Mouse (Mus musculus) gastrocnemius, adult 18-20 months (tissue): ENCODE data around the gene Rnf111. TPM values are rescaled to one million over a fixed set of nuclear protein-coding genes. Genes with fewer than 3 reads are reported as not detected.
"Not testable (repeated sequence)": the region's sequence is repeated elsewhere in the genome, so short reads cannot be mapped to it uniquely, and the experiment has no call there.

Experiments used
- DNase-seq: peaks from one replicate; pipeline ENCODE4 v3.0.0; 2021; ENCODE audit warnings: low spot score
- total RNA-seq, 2 experiments: library from RNA; stranded (reverse); gene quantifications; 2 replicates each; pipeline ENCODE4 v1.2.3; 2021

Rnf111 gene
- total RNA-seq, 2 experiments from 2014 or later: 12.0 to 13.4 TPM

DNA sequence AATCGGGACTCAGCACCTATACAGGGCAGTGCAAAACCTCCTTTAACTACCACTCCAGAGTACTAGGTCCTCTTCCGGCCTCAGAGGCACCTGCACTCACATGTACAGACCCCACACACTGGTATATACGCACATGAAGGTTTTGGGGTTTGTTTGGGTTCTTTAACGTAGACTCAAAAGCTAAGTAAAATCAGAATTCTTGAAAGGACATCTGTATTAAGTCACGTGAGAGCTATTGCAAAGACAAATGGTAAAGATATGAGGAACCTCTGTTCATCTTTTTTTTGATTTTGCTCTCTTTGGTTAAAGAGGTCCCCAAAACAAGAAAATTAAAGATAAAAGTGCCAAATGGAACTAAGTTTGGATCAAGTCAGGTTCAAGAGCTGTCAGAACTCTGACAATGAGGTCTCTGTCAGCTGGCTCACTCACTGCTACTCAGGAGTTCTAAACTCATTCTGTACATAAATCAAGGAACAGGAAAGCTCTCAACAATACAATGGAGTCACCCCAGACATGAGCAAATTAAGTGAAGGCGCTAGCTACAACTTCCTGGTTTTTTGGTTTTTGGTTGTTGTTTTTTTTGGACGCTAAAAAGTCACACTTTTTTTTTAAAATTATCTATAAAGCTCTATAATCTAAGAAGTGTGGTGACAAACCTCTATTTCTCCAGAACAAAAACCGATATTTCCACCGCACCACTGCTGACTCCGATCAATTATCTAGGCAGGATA is 1.1 kb downstream of the Rnf111 start:
- no peak for DNase-seq

DNA sequence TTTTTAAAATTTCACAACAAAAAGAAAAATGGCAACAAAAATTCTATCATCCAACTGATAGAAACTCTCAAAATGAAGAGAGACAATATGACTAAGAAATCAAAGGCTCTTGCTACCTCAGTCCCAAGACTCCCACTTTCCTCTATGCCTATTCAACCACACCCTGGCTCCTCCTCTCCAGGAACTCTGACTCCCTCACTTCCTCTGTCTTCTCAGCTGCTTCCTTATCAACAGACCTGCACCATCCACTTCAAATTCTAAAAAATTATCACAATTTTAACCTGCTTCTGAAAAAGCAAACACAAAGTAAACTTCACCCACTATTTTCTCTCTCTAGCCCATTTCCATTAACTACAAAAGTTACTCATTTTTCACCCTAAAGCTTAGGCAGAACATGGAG is 6.5 kb downstream of the Rnf111 start:
- no peak for DNase-seq

DNA sequence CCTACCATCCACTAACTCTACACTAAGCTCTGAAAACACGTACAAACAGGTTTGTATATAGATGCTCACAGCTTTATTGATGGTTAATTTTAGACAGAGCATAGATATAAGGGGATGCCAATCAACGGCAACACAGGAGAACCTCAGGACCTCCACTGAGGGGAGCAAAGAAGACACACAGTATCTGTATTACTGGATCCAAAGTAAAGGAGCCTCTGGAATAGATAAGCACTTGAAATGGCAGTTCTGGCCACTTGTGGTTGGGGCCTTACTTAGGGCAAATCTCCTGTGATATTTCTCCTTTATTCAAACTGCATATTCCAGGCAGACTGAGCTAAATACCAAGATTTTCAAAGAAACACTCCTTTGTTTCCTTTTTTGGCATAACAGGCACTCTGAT is 10.5 kb downstream of the Rnf111 start:
- DNase-seq: no peak

DNA sequence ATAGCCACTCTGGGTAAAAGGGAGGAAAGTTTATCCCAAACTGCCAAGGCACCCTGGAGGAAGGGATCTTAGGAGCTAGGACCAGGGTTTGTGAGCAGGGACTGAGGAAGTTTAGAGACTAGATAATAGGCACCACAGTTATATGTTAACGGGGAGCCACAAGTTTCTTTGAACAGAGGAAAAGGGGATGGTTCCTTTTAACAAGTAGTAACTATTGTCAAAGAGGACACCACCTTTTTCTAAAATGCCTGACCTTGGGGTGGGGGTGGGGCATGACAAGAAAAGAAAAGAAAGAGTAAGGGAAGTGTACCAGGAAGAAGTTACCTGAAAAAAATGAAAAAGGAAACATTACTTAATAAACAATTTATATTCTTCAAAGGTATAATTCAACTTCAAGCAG is 12.3 kb downstream of the Rnf111 start:
- DNase-seq: no peak

DNA sequence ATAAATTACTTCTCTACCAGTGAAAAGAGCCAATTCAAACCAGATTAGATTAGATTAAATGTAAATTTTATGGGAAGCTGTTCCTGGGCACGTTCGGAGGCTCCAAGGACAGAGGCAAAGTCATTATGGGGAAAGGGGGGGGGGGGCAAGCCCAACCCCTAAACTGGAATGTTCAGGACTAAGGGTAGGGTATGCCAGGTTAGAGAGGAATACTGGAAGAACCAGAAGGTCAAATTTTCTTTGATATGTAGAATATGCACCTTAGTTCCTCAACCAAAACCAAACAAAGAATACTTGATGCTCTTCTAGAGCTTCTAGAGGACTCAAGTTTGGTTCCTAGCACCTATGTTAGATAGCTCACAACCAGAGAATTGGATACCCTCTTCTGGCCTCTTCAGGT is 16.1 kb downstream of the Rnf111 start:
- DNase-seq: no peak

DNA sequence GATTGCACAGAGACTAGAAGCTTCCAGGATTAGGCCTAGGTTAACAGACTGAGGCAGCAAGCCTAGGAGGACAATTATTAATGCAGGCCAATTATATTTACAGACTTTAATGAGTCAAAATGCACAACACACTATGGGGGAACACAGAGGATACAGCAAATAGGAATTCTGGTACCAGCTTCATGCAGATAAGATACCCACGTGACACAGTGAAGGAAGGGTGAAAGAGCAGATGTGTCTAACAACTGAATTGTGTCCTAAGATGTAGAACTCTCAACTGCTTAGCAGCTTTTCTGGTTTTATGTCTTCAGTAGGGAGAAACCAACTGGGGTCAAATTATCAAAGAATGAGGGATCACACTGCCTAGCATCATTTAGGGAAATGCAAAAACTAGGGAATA is 17.7 kb downstream of the Rnf111 start:
- no peak for DNase-seq

DNA sequence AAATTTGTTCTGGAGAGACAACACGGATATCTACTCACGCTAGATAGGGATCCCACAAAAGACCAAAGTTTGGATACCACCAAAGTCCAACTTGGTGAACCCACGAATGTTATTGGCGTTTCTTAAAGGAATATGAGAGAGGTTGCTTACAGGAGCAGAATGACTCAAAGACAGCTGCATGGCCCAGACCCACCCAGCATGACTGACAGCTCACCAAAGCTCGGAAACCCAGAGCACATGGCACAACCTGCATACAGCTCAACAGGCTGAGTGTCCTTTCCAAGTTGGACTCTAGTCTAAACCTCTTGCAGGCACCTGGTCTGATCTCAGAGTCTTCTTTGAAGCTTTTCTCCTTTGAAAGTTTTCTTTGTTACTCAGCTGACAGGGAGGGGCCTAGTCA is 20.0 kb downstream of the Rnf111 start:
- DNase-seq: no peak

DNA sequence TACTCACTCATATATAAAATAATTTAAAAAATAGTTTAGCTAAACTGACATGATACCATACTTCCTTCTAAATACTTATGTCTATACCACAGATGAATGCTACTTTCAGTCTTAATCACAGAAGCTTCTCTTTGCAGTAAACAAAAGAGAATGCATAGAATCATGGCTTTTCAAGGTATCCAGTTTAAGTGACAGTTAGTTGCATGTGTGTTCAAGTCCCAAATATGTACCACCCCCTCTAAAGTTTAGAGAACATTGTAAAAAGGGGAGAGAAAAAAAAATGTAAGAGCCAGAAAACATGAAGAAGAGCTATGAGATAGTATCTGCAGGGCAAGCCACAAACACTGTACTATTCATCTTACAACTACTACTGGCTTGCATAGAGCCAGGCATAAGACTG is 21.7 kb downstream of the Rnf111 start:
- DNase-seq: no peak

DNA sequence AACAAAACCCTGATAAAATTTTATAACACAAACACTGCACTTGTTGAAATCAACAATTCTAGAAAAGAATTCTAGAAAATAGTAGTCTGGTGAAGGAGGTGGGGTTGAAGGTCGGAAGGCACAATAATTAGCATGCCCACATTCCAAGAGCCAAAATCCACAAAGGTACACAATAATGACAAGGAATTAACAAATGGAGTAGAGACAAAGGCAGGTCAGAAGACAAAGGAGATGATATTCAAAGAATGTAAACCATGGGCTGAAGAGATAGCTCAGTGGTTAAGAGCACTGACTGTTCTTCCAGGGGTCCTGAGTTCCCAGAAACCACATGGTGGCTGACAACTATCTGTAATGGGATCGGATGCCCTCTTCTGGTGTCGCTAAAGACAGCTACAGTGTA is 26.3 kb downstream of the Rnf111 start:
- DNase-seq: no peak

DNA sequence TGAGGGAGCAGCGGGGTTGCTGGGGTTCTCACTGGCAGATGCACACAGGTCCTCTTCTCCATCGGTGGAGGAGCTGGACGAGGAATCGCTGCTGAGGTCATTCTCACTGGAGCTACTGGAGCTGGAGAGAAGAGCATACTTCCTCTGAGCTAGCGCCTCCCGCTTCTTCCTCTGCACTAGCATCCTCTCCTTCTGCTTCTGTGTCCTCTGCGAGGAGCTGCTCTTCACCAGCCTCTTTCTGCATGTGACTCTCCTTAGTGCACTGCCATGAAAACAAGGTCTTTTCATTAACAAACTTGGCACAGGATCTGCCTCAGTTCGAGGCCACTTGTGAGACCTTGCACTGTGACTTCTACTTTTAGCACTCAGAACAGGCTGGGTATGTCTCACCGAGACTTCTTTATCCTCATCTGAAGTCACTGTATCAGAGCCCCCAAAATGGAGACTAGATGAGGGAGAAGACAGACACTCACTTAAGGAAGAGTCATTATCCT is 27.7 kb downstream of the Rnf111 start:
- DNase-seq: no peak

DNA sequence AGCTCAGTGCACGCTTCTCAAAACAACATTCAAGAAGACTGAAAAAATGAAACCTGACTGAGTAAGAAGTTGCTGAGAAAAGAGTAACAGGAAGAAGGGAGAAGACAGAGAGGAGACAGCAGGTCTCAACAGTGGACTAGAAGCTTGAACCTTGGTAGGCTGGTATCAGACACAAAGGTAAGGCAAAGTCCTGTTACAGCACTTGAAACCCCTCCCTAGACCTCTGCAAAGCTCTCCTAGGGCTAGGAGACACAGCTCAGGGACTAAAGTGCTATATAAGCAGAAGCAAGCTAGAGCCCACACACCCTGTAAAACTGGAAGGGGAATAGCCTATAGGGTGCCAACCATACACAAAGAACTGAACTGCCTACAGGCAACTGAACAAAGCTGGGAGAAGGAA is 30.1 kb downstream of the Rnf111 start:
- no peak for DNase-seq

DNA sequence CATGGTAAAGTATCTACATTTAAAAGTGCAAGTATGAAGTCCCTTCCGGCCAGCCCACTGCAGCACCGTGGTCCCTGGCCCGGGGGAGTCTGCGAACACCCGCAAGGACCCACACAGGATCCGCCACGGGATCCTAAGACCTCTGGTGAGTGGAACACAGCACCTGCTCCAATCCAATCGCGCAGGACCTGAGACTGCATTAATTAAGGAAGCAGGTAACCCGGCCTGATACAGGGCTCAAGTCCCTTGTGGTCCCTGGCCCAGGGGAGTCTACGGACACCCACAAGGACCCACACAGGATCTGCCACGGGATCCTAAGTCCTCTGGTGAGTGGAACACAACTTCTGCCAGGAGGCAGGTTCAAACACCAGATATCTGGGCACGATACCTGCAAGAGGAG is 40.4 kb downstream of the Rnf111 start:
- not testable (repeated sequence) for DNase-seq

DNA sequence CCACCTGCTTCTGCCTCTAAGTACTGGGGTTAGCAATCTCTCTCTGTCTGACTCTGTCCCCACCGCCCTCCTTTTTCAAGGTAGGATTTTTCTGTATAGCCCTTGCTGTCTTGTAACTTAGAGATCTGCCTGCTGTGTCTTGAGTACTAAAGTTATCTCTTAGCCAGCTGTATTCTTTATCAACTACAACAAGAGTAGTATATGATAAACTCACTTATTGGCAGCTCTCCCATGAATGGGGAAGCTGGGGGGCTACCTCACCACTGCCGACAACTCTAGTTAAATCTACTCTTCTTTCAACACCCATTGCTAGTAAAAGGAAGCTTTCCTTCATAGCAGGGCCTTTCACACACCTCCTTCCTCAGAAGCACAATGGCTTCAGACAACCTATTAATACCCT is 51.2 kb downstream of the Rnf111 start:
- no peak for DNase-seq

DNA sequence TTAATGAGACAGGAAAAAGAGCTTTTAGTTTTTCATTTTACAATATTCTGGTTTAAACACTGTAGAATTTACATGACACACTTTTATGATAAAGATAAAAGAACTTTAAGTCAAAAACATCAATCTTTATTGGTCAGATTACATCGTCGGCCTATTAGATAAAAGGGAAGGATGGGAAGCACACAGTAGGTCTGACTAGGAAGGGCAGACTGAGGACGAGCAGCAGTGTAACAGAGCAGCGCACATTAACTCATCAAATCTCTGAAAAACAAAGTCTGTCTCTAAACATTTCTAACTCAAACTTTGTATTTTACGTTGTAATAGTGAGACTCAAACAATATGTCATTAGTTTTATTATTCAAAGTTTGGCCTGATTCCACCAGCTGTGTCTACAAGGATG is 54.5 kb downstream of the Rnf111 start:
- DNase-seq: no peak

DNA sequence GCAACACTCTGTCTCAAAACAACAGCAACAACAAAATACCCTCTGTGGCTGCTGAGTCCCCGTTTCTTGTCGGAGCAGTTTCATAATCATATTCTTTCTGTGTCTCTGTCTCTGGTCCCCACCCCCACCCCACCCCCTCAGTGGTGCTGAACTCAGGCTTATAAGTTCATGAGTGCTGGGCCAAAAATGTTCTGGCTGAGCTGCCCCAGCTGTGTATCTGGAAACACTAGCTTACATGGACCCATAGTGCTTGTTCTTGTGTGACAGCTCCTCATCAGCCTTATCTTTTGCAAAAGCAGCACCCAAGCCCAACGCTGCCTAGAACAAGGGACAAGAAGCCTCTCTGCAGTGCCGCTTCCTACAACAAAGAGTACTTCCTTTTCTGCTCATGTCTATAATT is 63.6 kb downstream of the Rnf111 start:
- DNase-seq: no peak

DNA sequence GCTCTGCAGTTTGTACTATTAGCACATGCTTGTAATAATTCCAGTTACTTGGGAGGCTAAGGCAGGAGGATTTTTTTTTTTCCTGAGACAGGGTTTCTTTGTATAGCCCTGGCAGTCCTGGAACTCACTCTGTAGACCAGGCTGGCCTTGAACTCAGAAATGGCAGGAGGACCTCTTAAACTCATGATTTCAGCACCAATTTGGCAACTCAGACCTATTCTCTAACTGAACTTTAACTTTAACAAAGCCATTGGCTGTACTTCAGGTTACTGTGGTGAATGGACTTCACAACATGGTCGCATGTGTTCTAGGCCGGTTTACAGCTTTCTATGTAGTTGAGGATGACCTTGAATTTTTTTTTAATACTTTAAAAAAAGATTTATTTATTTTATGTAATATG is 80.9 kb downstream of the Rnf111 start:
- no peak for DNase-seq

DNA sequence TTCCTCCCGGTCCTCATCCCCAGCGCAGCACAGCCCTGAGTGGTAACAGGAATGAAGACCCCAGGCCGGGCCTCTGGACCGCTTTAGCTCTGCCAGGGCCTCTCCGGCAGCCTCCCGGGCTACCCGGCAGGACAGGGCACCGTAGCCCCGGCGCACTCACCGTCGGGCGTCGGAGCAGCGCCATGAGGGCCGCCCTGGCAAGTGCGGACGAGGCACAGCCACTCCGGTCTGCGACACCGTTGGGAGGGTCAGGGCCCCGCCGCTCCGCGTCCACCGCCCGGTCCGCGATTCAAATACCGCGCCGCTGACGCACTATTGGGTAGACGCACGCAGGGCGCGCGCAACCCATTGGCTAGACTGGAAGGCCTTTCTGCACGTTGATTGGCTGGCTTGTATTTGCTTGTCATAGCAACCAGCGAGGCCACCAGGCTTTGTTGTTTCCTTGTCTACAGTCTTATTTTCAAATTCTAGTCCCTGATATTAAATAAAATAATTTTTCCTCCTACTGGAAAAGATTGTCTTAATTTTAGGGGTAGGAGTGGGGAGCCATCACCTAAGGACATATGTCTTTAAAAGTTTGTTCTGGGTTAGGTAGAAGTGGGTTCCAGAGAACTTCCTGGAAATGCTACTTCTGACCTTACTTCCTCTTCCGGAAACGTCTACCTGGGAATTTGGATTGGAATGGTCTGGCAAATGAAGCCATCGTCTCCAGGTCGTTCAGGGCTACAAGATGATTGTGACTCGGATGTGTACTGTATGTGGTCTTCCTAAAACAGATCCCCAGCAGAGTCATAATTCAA is 82.1 kb downstream of the Rnf111 start, which contains the start of gene Ccnb2:
Gene Ccnb2 (minus strand): TSS at position 291 of the 800 bp plus-strand sequence.
- peak; percentile 83 for DNase-seq

DNA sequence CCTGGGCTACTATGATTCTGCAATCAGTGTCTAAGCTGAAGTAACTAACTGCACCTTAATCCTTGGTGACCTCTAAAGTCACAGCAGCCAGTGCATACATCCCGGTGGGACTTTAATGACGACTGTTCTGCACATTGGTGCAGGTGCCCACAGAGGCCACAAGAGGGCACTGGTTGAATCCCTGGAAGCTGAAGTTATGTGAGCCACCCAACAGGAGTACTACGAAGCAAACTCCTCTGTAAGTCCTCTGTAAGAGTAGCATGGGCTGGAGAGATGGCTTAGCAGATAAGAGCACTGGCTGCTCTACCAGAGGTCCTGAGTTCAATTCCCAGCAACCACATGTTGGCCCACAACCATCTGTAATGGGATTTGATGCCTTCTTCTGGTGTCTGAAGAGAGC is 87.1 kb downstream of the Rnf111 start:
- no peak for DNase-seq

DNA sequence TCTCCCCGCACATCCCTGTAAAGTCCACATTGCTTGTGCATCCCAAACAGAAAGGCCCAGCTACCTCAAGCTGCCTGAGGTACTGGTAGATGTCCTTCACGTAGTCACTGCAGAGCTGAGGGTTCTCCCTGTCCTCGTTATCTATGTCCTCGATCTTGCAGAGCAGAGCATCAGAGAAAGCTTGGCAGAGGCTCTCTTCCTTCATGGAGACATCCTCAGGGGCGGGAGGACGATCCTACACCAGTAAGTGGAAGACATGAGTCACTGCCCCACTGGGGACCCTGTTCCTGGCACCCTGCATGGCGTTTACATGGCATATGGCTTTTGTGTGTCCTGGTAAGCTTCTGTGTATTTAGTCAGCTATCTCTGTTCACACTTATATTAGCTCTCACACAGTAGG is 90.5 kb downstream of the Rnf111 start:
- DNase-seq: no peak

DNA sequence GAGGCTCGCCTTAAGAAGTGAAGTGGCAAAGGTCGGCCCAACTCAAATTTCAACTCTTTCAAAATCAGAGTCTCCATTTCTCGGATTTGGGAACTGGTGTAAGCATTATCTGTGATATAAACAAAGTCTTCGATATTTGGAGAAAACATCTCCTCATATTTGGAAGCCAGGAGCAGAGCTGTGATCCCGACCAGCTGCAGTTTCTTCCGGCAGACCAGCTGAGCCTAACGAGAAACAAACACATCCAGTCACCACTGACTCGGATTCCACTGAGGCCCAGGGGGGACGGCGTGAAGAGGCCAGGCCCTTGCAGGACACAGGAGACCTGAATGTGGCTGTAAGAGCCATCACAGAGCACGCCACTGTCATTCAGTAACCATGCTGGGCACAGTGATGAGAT is 92.9 kb downstream of the Rnf111 start:
- DNase-seq: no peak

DNA sequence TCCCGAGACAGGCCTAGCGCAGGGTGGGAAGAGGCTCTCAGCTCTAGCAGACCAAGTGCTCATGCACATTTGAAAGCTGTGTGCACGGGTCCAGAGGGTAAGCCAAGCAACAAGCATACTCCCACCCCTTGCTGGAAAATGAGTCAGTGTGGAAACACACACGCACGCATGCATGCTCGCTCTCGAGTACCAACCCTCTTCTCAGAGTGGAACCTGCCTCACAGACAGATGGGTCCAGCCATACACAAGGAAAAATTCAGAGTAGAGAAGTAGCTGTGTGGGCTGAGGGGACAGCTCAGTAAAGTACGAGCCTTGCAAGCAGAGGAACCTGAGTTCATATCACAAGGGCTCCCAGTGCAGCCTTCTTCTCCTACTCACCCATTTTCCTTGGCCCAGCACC is 93.8 kb downstream of the Rnf111 start:
- DNase-seq: no peak

DNA sequence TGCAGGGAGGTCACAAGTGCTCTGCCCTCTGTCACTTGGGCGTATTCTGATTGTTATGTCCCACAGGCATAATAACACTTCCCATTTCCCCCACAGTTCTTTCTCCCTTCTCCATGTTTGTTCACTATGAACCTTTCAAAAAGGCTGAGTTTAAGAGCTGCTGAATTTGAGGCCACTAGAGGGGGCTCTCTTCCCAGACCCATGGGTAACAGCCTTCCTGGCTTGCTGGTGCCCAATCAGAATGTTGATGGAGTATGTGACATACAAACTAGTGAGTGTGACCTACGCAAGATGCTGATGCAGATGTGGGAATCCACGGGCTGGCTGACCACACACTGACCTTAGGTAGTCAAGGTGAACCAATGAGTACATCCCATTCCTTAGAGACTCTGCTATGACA is 94.7 kb downstream of the Rnf111 start:
- peak; percentile 23 for DNase-seq

DNA sequence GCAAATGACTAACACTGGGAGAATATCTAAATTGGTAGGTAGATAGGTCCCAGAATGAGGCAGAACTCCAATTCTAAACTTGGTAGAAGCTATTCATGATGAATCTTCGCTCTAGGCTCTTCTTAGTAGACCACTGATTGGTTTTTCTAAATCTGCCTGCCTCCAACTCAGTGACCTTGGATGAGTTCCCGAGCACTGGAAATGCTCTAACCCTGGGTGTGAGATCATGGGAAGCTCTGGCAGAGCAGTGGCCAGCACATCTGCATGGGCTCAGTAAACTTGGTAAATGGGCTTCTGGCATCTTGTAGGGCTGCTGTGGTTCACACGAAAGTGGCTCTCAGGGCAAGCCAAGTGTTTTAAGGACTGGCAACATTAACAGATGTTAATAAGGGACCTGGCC is 96.9 kb downstream of the Rnf111 start:
- peak; percentile 25 for DNase-seq
